Mouse (Mus musculus): Measurements from ENCODE around the gene Gm3147. TPM values are rescaled to one million over a fixed set of nuclear protein-coding genes. Genes with fewer than 3 reads are reported as not detected.
"Not testable (repeated sequence)": the region's sequence is repeated elsewhere in the genome, so short reads cannot be mapped to it uniquely, and the experiment has no call there.

The Gm3147 gene
- polyA plus RNA-seq (2014; fragmentation: Nextera tagmentation; extraction: Ambion mirVana): not detected in 2 replicates

GRCm38 (mm10) chr5:94616242-94616641 is at the start of gene Gm3147:
TSS of gene Gm3147 (minus strand) at chr5:94616342.
- not testable (repeated sequence) for H3K9ac ChIP-seq (ENCODE audit: low read length); H3K9me3 ChIP-seq (ENCODE audit: control insufficient read depth, low read length); H3K27me3 ChIP-seq (ENCODE audit: control insufficient read depth, insufficient read depth, low read length); H3K27ac ChIP-seq (replicated peaks; ENCODE audit: low read depth, low read length); DNase-seq (ENCODE audit: low spot score); H3K36me3 ChIP-seq (ENCODE audit: control insufficient read depth, insufficient read depth, low read length); H3K4me3 ChIP-seq (ENCODE audit: low read depth, low read length); ATAC-seq (ENCODE audit: insufficient number of reproducible peaks, low FRiP score, low TSS enrichment, low read depth); H3K4me2 ChIP-seq (ENCODE audit: low read depth, severe bottlenecking); H3K4me1 ChIP-seq (ENCODE audit: control insufficient read depth, insufficient read depth, low read length)
- WGBS: no CpG with 5 or more reads among the region's 1 CpGs

- no CpG with 5 or more reads among the region's 2 CpGs for WGBS
These were observed 31.9 kb upstream of the Gm3147 start, which contains the start of gene Gm6205 for GRCm38 (mm10) chr5:94648082-94648481. TSS of gene Gm6205 (plus strand) at chr5:94648382.

GRCm38 (mm10) chr5:94623679-94624078 is 7.5 kb upstream of the Gm3147 start, which contains the start of gene Gm6509:
TSS of gene Gm6509 (plus strand) at chr5:94623979.
- H3K4me1 ChIP-seq (ENCODE audit: control insufficient read depth, insufficient read depth, low read length); DNase-seq (ENCODE audit: low spot score); H3K4me2 ChIP-seq (ENCODE audit: low read depth, severe bottlenecking); H3K36me3 ChIP-seq (ENCODE audit: control insufficient read depth, insufficient read depth, low read length); H3K9ac ChIP-seq (ENCODE audit: low read length); H3K4me3 ChIP-seq (ENCODE audit: low read depth, low read length); H3K27ac ChIP-seq (replicated peaks; ENCODE audit: low read depth, low read length); H3K27me3 ChIP-seq (ENCODE audit: control insufficient read depth, insufficient read depth, low read length); ATAC-seq (ENCODE audit: insufficient number of reproducible peaks, low FRiP score, low TSS enrichment, low read depth); H3K9me3 ChIP-seq (ENCODE audit: control insufficient read depth, low read length): not testable (repeated sequence)
- WGBS: no CpG with 5 or more reads among the region's 2 CpGs

More at GRCm38 (mm10) chr5:94648082-94648481, 31.9 kb upstream of the Gm3147 start, which contains the start of gene Gm6205:
- H3K4me3 ChIP-seq (ENCODE audit: low read depth, low read length); H3K36me3 ChIP-seq (ENCODE audit: control insufficient read depth, insufficient read depth, low read length); DNase-seq (ENCODE audit: low spot score); H3K27ac ChIP-seq (replicated peaks; ENCODE audit: low read depth, low read length); H3K9me3 ChIP-seq (ENCODE audit: control insufficient read depth, low read length); H3K9ac ChIP-seq (ENCODE audit: low read length); H3K27me3 ChIP-seq (ENCODE audit: control insufficient read depth, insufficient read depth, low read length); ATAC-seq (ENCODE audit: insufficient number of reproducible peaks, low FRiP score, low TSS enrichment, low read depth); H3K4me1 ChIP-seq (ENCODE audit: control insufficient read depth, insufficient read depth, low read length); H3K4me2 ChIP-seq (ENCODE audit: low read depth, severe bottlenecking): not testable (repeated sequence)

Other genes with a start within 250 kb of the Gm3147 start
- not detected in 2 replicates for gene Gm7682, start 170.6 kb downstream of the Gm3147 start, polyA plus RNA-seq (2014; fragmentation: Nextera tagmentation; extraction: Ambion mirVana)
- gene Gm3139, start 90.1 kb downstream of the Gm3147 start, polyA plus RNA-seq (2014; fragmentation: Nextera tagmentation; extraction: Ambion mirVana): not detected in 2 replicates
- not detected in 2 replicates for gene Gm6509, start 7.6 kb upstream of the Gm3147 start, polyA plus RNA-seq (2014; fragmentation: Nextera tagmentation; extraction: Ambion mirVana)
- not detected in 2 replicates for gene Gm6205, start 32.0 kb upstream of the Gm3147 start, polyA plus RNA-seq (2014; fragmentation: Nextera tagmentation; extraction: Ambion mirVana)
- not detected in 2 replicates for gene Gm3183, start 249.1 kb upstream of the Gm3147 start, polyA plus RNA-seq (2014; fragmentation: Nextera tagmentation; extraction: Ambion mirVana)

All from limb, embryonic 11.5 days (tissue).